Mouse (Mus musculus): ENCODE measurements around the gene Cyp2d26. TPM values are rescaled to one million over a fixed set of nuclear protein-coding genes. Genes with fewer than 3 reads are reported as not detected.

Gene Cyp2d26
- polyA plus RNA-seq, 1 experiment: not detected

DNA sequence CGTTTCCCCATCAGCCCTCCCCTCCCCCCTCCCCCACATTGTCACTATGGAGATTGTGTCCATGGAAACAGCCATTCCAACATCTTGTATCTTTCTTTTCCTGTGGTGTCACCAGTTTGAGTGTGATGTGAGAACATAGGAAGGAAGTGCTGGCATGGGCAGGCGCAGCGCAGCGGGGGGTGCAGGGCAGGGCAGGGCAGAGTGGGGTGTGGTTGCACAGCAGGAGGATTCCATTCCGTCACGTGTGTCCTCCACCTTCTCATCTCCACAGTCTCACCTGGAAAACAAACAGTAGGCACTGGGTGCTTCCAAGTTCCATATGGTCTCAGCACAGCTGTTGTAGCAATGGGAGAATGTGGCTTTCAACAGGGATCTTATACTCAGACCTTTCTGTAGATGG, 15.4 kb upstream of the Cyp2d26 start:
- H3K27me3 ChIP-seq (ENCODE audit: control insufficient read depth, insufficient read depth, insufficient read length): no peaks in the 10 kb centered on the region
- no peak overlapping the region for H3ac ChIP-seq (ENCODE audit: control insufficient read depth, insufficient read length)
- H3K36me3 ChIP-seq (ENCODE audit: control insufficient read depth, insufficient read depth): peaks cover 8% of the 10 kb centered on the region
- no peak overlapping the region for H3K4me3 ChIP-seq
- H3K4me2 ChIP-seq (ENCODE audit: low read depth): no peak overlapping the region
- no peak for TF ChIP-seq USF1 (IDR thresholded peaks at IDR 0.05; ENCODE audit: low read depth)
- no peak for TF ChIP-seq MAX (IDR thresholded peaks at IDR 0.05; ENCODE audit: low read depth)
- no peak for TF ChIP-seq MYOD1 (IDR thresholded peaks at IDR 0.05; ENCODE audit: control insufficient read depth in 1 of 3, insufficient read length in 2 of 3, low read depth in 2 of 3)
- no peak for TF ChIP-seq MYOG (IDR thresholded peaks at IDR 0.05; ENCODE audit: control insufficient read depth in 1 of 3, insufficient read depth in 1 of 3, insufficient read length in 2 of 3, low read depth in 2 of 3)
- TF ChIP-seq TCF12 (IDR thresholded peaks at IDR 0.05; ENCODE audit: insufficient read depth, poor library complexity, severe bottlenecking): no peak
- TF ChIP-seq TCF3 (IDR thresholded peaks at IDR 0.05; ENCODE audit: insufficient read length, low read depth): no peak
- TF ChIP-seq REST (IDR thresholded peaks at IDR 0.05; ENCODE audit: insufficient read depth, insufficient read length): no peak
- no peak for TF ChIP-seq SRF (IDR thresholded peaks at IDR 0.05; ENCODE audit: control insufficient read depth, insufficient read length, low read depth)
- no peaks in the 10 kb centered on the region for H3K79me2 ChIP-seq (ENCODE audit: control insufficient read depth, insufficient read depth)

DNA sequence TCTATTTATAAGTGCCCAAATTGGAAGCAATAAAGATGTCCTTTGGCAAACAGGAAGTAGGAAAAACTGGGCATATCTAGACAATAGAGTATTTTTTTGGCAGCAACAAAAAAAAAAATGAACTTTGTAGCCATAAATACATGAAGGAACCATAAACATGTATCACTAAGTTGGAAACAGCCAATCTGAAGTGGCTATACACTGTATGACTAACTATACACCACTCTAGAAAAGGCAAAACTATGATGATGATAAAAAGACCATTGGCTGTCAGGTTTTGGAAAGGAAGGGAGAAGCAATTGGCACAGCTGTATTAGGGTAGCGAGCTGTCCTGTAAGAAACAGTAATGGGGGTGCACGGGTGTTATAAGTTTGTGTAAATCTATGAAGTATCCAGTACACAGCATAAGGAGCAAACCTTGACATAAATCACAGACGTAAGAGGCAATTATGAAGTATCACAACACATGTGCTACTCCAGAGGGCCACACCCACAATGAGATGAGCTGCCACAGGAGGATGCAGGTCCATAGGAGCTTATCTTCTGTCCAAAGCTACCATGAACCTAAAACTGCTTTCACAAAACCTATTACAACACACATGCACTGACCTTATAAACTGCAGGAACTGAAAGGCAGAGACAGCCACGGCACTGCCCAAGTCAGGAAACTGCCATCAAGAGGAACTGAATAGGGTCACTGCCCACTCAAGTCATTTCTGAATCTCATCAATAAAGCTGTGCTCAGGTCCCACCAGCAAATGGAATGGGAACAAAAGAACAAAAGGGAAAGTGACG, 13.1 kb upstream of the Cyp2d26 start:
- Histone ChIP-seq H3K36me3 (ENCODE audit: control insufficient read depth, insufficient read depth) (no peaks in the 10 kb centered on the region), H3K27me3 (ENCODE audit: control insufficient read depth, insufficient read depth, insufficient read length) (no peaks in the 10 kb centered on the region), H3K4me3 (no peak overlapping the region), H3K79me2 (ENCODE audit: control insufficient read depth, insufficient read depth) (no peaks in the 10 kb centered on the region), H3ac (ENCODE audit: control insufficient read depth, insufficient read length) (no peak overlapping the region), H3K4me2 (ENCODE audit: low read depth) (no peak overlapping the region)
- TF ChIP-seq MYOD1 (IDR thresholded peaks at IDR 0.05; ENCODE audit: control insufficient read depth in 1 of 3, insufficient read length in 2 of 3, low read depth in 2 of 3): no peak
- TF ChIP-seq MYOG (IDR thresholded peaks at IDR 0.05; ENCODE audit: control insufficient read depth in 1 of 3, insufficient read depth in 1 of 3, insufficient read length in 2 of 3, low read depth in 2 of 3): no peak
- TF ChIP-seq POLR2AphosphoS2 (IDR thresholded peaks at IDR 0.05; ENCODE audit: insufficient read length, low read depth): no peak
- TF ChIP-seq E2F4 (IDR thresholded peaks at IDR 0.05; ENCODE audit: insufficient read depth): no peak
- no peak for TF ChIP-seq POLR2A (IDR thresholded peaks at IDR 0.05; ENCODE audit: insufficient read length, low read depth)
- no peak for TF ChIP-seq MAX (IDR thresholded peaks at IDR 0.05; ENCODE audit: low read depth)
- TF ChIP-seq SRF (IDR thresholded peaks at IDR 0.05; ENCODE audit: control insufficient read depth, insufficient read length, low read depth): no peak
- no peak for TF ChIP-seq REST (IDR thresholded peaks at IDR 0.05; ENCODE audit: insufficient read depth, insufficient read length)
- no peak for TF ChIP-seq USF1 (IDR thresholded peaks at IDR 0.05; ENCODE audit: low read depth)
- no peak for TF ChIP-seq TCF3 (IDR thresholded peaks at IDR 0.05; ENCODE audit: insufficient read length, low read depth)
- TF ChIP-seq CEBPB (IDR thresholded peaks at IDR 0.05; ENCODE audit: insufficient read depth, poor library complexity, severe bottlenecking): no peak
- TF ChIP-seq TCF12 (IDR thresholded peaks at IDR 0.05; ENCODE audit: insufficient read depth, poor library complexity, severe bottlenecking): no peak

DNA sequence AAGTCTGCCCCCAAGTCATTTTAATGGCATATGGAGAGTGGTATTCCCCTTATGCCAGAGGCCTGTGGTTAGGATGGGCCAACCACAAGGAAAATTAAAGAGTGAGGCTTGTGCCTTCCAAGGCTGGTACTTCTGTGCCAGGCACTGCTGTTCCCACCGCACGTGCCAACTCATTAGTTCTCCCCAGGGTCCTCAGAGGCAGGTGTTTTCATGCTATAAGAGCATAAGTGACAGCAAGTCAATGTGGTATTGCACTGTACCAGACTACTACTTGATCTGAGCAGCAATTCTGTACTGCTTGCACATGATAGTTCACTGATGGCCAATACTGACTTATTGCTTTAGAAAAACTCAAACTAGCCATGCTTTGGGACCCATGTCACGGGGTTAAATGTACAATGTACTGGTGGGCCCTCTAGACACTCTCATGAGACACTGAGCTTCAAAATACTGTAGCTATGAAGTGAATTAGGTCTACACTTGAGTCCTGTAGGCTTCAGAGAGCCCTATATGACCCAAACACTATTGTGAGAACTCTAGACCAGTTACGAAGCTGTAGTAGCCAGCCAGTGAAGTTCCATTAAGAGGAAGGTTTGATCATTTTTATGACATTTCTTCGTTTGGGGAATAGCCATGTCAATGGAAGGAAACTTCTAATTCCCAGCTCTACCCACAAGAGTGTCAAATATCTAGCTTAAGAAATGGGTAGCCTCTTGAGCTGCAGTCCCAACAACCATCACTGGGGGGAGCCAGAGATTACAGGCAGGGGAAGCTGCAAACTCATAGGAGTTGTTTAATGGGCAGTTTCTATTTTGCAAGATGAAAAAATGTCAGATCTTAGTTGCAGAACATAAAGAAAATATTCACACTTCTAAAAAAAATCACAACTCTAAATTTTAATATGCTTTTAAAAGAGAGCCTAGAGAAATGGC, 10.9 kb upstream of the Cyp2d26 start:
- TF ChIP-seq USF1 (IDR thresholded peaks at IDR 0.05; ENCODE audit: low read depth) (no peak), TCF3 (IDR thresholded peaks at IDR 0.05; ENCODE audit: insufficient read length, low read depth) (no peak), MAX (IDR thresholded peaks at IDR 0.05; ENCODE audit: low read depth) (no peak), TCF12 (IDR thresholded peaks at IDR 0.05; ENCODE audit: insufficient read depth, poor library complexity, severe bottlenecking) (no peak), CEBPB (IDR thresholded peaks at IDR 0.05; ENCODE audit: insufficient read depth, poor library complexity, severe bottlenecking) (no peak), SRF (IDR thresholded peaks at IDR 0.05; ENCODE audit: control insufficient read depth, insufficient read length, low read depth) (no peak), MYOG (IDR thresholded peaks at IDR 0.05; ENCODE audit: control insufficient read depth in 1 of 3, insufficient read depth in 1 of 3, insufficient read length in 2 of 3, low read depth in 2 of 3) (no peak), POLR2A (IDR thresholded peaks at IDR 0.05; ENCODE audit: insufficient read length, low read depth) (no peak), POLR2AphosphoS2 (IDR thresholded peaks at IDR 0.05; ENCODE audit: insufficient read length, low read depth) (no peak), MYOD1 (IDR thresholded peaks at IDR 0.05; ENCODE audit: control insufficient read depth in 1 of 3, insufficient read length in 2 of 3, low read depth in 2 of 3) (no peak), REST (IDR thresholded peaks at IDR 0.05; ENCODE audit: insufficient read depth, insufficient read length) (no peak), E2F4 (IDR thresholded peaks at IDR 0.05; ENCODE audit: insufficient read depth) (no peak)
- Histone ChIP-seq H3K27me3 (ENCODE audit: control insufficient read depth, insufficient read depth, insufficient read length) (no peaks in the 10 kb centered on the region), H3K4me2 (ENCODE audit: low read depth) (no peak overlapping the region), H3K4me3 (no peak overlapping the region), H3ac (ENCODE audit: control insufficient read depth, insufficient read length) (no peak overlapping the region), H3K36me3 (ENCODE audit: control insufficient read depth, insufficient read depth) (no peaks in the 10 kb centered on the region), H3K79me2 (ENCODE audit: control insufficient read depth, insufficient read depth) (no peaks in the 10 kb centered on the region)

DNA sequence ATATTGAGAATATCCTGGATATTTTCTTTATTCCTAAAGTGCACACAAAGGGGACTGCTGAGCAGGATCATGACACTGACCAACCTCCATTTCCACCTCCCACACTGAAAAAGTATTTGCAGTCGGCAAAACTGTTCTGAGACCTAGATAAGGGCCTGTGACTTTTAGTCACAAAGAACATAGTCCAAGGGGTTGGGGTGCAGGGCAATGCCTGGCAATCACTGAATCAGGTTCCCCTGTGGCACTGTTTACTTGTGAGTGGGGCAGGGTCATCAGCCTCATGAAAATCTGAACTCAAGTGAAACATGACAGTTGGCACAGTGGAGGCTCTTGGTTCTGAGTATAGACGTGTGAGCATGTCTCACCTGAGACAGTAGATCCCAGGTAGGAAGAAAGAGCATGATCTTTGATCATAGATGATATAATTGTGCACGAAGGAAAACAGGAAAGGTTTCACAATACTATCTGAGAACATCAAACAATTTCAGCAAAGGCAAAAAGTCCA, 1.9 kb upstream of the Cyp2d26 start:
- no peak overlapping the region for H3K4me2 ChIP-seq (ENCODE audit: low read depth)
- no peaks in the 10 kb centered on the region for H3K36me3 ChIP-seq (ENCODE audit: control insufficient read depth, insufficient read depth)
- H3K4me3 ChIP-seq: no peak overlapping the region
- no peaks in the 10 kb centered on the region for H3K27me3 ChIP-seq (ENCODE audit: control insufficient read depth, insufficient read depth, insufficient read length)
- no peak for TF ChIP-seq POLR2A (IDR thresholded peaks at IDR 0.05; ENCODE audit: insufficient read length, low read depth)
- TF ChIP-seq TCF12 (IDR thresholded peaks at IDR 0.05; ENCODE audit: insufficient read depth, poor library complexity, severe bottlenecking): no peak
- TF ChIP-seq USF1 (IDR thresholded peaks at IDR 0.05; ENCODE audit: low read depth): no peak
- TF ChIP-seq MAX (IDR thresholded peaks at IDR 0.05; ENCODE audit: low read depth): no peak
- TF ChIP-seq REST (IDR thresholded peaks at IDR 0.05; ENCODE audit: insufficient read depth, insufficient read length): no peak
- TF ChIP-seq TCF3 (IDR thresholded peaks at IDR 0.05; ENCODE audit: insufficient read length, low read depth): no peak
- no peaks in the 10 kb centered on the region for H3K79me2 ChIP-seq (ENCODE audit: control insufficient read depth, insufficient read depth)
- no peak overlapping the region for H3ac ChIP-seq (ENCODE audit: control insufficient read depth, insufficient read length)
